12 mouse cellular contexts compared by ENCODE assay signal in the genomic region with DNA sequence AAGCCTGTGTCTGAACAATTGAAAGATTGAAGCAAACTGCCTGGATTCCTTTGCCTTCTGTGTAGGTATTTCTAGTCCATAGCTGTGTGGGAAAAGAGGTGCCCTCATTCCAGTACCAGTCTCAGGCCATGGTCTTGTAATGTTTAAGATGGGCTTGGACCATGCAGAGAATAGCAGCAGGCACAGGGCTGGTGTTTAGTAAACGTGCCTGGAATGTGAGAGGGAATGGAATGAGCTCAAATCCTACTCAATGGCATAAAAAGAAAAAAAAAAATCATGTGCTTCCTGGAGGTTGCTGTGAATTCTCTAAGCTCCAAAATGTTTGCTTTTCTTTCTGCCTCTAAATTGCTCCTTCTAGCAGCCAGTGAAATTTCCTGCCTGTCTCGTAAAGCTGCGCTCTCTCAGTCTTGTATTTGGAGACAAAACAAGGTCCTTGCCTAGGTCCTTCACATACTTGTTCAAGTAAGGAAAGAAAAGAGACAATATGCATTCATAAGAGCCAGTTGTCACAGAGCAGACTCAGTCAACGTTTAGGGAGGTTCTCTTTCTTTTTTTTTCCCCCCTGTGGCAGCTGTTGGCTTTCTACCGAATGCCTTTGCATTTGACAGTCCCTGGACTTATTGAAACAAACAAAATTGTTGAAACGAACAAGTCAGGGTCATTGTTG.
DNase-seq lines count a peak whose midpoint lies in the region; ATAC-seq lines count a peak whose summit lies in the region.
"Had no signal": no experiment of that assay in that cellular context is flagged by ENCODE, and none has a peak within 500 bp of the region (broad histone marks: within the 10 kb centered on the region; RNA-seq: fewer than 3 reads in every experiment).

No protein-coding gene starts in this region.

- H3K27ac ChIP-seq in forebrain, embryonic 13.5 days, result peak overlapping the region; percentile 26
- H3K27ac ChIP-seq in forebrain, embryonic 10.5 days, result no peak overlapping the region
- H3K27ac ChIP-seq in hindbrain, embryonic 13.5 days, result peak overlapping the region; percentile 64
- H3K27ac ChIP-seq in midbrain, embryonic 16.5 days (ENCODE audit: low read length), result peak overlapping the region; percentile 8
- no peak overlapping the region for H3K27ac ChIP-seq in liver, embryonic 12.5 days

- peak overlapping the region; percentile 27 for H3K4me2 ChIP-seq in forebrain, embryonic 13.5 days
- H3K4me2 ChIP-seq in hindbrain, embryonic 13.5 days, result peak overlapping the region; percentile 20; the same call in 1 of the 2 replicates
- H3K4me2 ChIP-seq in midbrain, embryonic 16.5 days (ENCODE audit: low read length), result no peak overlapping the region
- H3K4me2 ChIP-seq in liver, embryonic 12.5 days, result no peak overlapping the region

- 16% methylated on average over 6 of the region's 6 CpGs for WGBS in forebrain, embryonic 13.5 days
- 53% methylated on average over 6 of the region's 6 CpGs for WGBS in forebrain, embryonic 10.5 days
- 28% methylated on average over 6 of the region's 6 CpGs for WGBS in hindbrain, embryonic 13.5 days
- 28% methylated on average over 6 of the region's 6 CpGs for WGBS in midbrain, embryonic 16.5 days
- WGBS in liver, embryonic 12.5 days (ENCODE audit: insufficient replicate concordance), result 39% methylated on average over 6 of the region's 6 CpGs

- no peaks in the 10 kb centered on the region for H3K36me3 ChIP-seq in forebrain, embryonic 13.5 days (ENCODE audit: poor library complexity, severe bottlenecking)
- H3K36me3 ChIP-seq in forebrain, embryonic 10.5 days (replicated peaks), result no peaks in the 10 kb centered on the region
- no peaks in the 10 kb centered on the region for H3K36me3 ChIP-seq in hindbrain, embryonic 13.5 days
- H3K36me3 ChIP-seq in midbrain, embryonic 16.5 days (ENCODE audit: control insufficient read depth, insufficient read depth, low read length), result no peaks in the 10 kb centered on the region
- no peaks in the 10 kb centered on the region for H3K36me3 ChIP-seq in liver, embryonic 12.5 days

- no peak for DNase-seq in forebrain, embryonic 10.5 days (ENCODE audit: extremely low spot score, low spot score)
- DNase-seq in brain, adult 2 months (ENCODE audit: low read depth, low spot score), result peak; percentile 29
- no peak for DNase-seq in cerebellum, postnatal 4 days (ENCODE audit: low spot score in 2 of 2)
- DNase-seq: adrenal gland, adult 8-10 months; cerebellum, adult 11 months; heart, postnatal 10 days; lung, postnatal 4 days had no signal

- peak; percentile 57 for ATAC-seq in forebrain, embryonic 13.5 days
- ATAC-seq in hindbrain, embryonic 13.5 days (ENCODE audit: low FRiP score), result no peak
- no peak for ATAC-seq in midbrain, embryonic 16.5 days
- ATAC-seq in inflammation-experienced regulatory T-cells, adult 6 months, result no peak
- no peak for ATAC-seq in liver, embryonic 12.5 days

- H3K4me1 ChIP-seq in forebrain, embryonic 13.5 days, result peaks cover 21% of the 10 kb centered on the region
- peaks cover 19% of the 10 kb centered on the region for H3K4me1 ChIP-seq in forebrain, embryonic 10.5 days
- peaks cover 27% of the 10 kb centered on the region for H3K4me1 ChIP-seq in hindbrain, embryonic 13.5 days (replicated peaks)
- H3K4me1 ChIP-seq in midbrain, embryonic 16.5 days (ENCODE audit: control insufficient read depth, insufficient read depth, low read length), result peaks cover 18% of the 10 kb centered on the region
- H3K4me1 ChIP-seq in liver, embryonic 12.5 days, result no peaks in the 10 kb centered on the region

- H3K9ac ChIP-seq in forebrain, embryonic 13.5 days, result no peak overlapping the region
- H3K9ac ChIP-seq in hindbrain, embryonic 13.5 days, result peak overlapping the region; percentile 29; the same call in 1 of the 2 replicates
- H3K9ac ChIP-seq in midbrain, embryonic 16.5 days (ENCODE audit: low read depth, low read length), result 0 out of 2 replicates have a peak overlapping the region, but pooled peaks have one; percentile 26
- no peak overlapping the region for H3K9ac ChIP-seq in liver, embryonic 12.5 days

- H3K4me3 ChIP-seq in forebrain, embryonic 13.5 days, result no peak overlapping the region
- H3K4me3 ChIP-seq in forebrain, embryonic 10.5 days, result no peak overlapping the region
- H3K4me3 ChIP-seq in hindbrain, embryonic 13.5 days, result no peak overlapping the region
- H3K4me3 ChIP-seq in midbrain, embryonic 16.5 days (ENCODE audit: low read depth, low read length), result no peak overlapping the region
- no peak overlapping the region for H3K4me3 ChIP-seq in liver, embryonic 12.5 days

- H3K9me3 ChIP-seq in forebrain, embryonic 13.5 days (replicated peaks), result no peaks in the 10 kb centered on the region
- no peaks in the 10 kb centered on the region for H3K9me3 ChIP-seq in forebrain, embryonic 10.5 days
- H3K9me3 ChIP-seq in hindbrain, embryonic 13.5 days, result no peaks in the 10 kb centered on the region
- H3K9me3 ChIP-seq in midbrain, embryonic 16.5 days (replicated peaks; ENCODE audit: control insufficient read depth, low read length, poor library complexity, severe bottlenecking), result no peaks in the 10 kb centered on the region
- H3K9me3 ChIP-seq in liver, embryonic 12.5 days (replicated peaks), result no peaks in the 10 kb centered on the region

- no peaks in the 10 kb centered on the region for H3K27me3 ChIP-seq in forebrain, embryonic 13.5 days
- no peaks in the 10 kb centered on the region for H3K27me3 ChIP-seq in forebrain, embryonic 10.5 days (ENCODE audit: poor library complexity, severe bottlenecking)
- H3K27me3 ChIP-seq in hindbrain, embryonic 13.5 days, result no peaks in the 10 kb centered on the region; the same call in 1 of the 2 replicates
- no peaks in the 10 kb centered on the region for H3K27me3 ChIP-seq in midbrain, embryonic 16.5 days (ENCODE audit: control insufficient read depth, insufficient read depth, low read depth, low read length)
- H3K27me3 ChIP-seq in liver, embryonic 12.5 days (replicated peaks), result 0 out of 2 replicates have a peak, but pooled peaks cover 4% of the 10 kb centered on the region

Comparison
In these comparisons a context has a peak if more than half of its experiments do, and no peak if none do; other contexts are left out.
1. H3K27ac ChIP-seq: peak in forebrain, embryonic 13.5 days (single experiment), hindbrain, embryonic 13.5 days (single experiment) and midbrain, embryonic 16.5 days (single experiment); none in forebrain, embryonic 10.5 days (single experiment) and liver, embryonic 12.5 days (single experiment).
2. H3K4me2 ChIP-seq: peak in forebrain, embryonic 13.5 days (single experiment) and hindbrain, embryonic 13.5 days (single experiment); none in midbrain, embryonic 16.5 days (single experiment) and liver, embryonic 12.5 days (single experiment).
3. H3K9ac ChIP-seq: peak in hindbrain, embryonic 13.5 days (single experiment) and midbrain, embryonic 16.5 days (single experiment); none in forebrain, embryonic 13.5 days (single experiment) and liver, embryonic 12.5 days (single experiment).